Mouse (Mus musculus): ENCODE results near the gene Ggnbp2. TPM values are rescaled to one million over a fixed set of nuclear protein-coding genes. Genes with fewer than 3 reads are reported as not detected.

Ggnbp2 gene
- total RNA-seq, 2 experiments from 2014 or later = 54.5 to 62.1 TPM

DNA sequence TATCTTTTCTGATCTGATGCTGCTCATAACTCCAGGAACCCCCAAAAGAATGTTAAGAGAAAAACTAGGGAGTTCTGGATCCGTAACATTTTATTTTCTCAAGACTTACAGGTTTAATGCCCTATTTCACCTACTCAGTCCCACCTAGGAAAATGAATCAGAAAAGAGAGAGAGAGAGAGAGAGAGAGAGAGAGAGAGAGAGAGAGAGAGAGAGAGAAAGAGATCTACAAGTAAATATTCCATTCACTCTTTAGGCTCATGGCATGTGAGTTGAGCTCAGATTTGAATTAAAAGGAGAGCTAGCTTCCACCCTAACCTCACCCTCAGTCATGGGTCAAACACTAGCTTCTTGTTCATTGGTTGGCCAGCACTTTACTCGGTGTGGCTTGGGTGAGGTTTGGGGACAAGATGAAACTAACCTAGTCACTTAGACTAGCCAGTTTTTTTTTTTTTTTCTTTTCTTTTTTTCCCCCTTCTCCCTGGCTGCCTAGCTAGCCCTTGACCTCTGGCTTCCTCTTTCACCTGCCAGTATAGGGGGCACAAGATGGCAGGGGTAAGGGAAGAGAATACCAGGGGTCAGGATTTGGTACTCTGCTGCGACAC lies 42.6 kb downstream of the Ggnbp2 start:
- DNase-seq = peak; percentile 39 to 45
- intact Hi-C loops (cut with DNase I) = no loop called here

GRCm38 (mm10) chr11:84827492-84827891 lies 43.1 kb downstream of the Ggnbp2 start:
- peak; percentile 26 to 48 for DNase-seq

GRCm38 (mm10) chr11:84826185-84826584 lies 44.4 kb downstream of the Ggnbp2 start:
- peak; percentile 88 to 90 for DNase-seq
- intact Hi-C loops (cut with DNase I) = no loop called here

More at GRCm38 (mm10) chr11:84827492-84827891, 43.1 kb downstream of the Ggnbp2 start:
- intact Hi-C loops (cut with DNase I) = no loop called here

DNA sequence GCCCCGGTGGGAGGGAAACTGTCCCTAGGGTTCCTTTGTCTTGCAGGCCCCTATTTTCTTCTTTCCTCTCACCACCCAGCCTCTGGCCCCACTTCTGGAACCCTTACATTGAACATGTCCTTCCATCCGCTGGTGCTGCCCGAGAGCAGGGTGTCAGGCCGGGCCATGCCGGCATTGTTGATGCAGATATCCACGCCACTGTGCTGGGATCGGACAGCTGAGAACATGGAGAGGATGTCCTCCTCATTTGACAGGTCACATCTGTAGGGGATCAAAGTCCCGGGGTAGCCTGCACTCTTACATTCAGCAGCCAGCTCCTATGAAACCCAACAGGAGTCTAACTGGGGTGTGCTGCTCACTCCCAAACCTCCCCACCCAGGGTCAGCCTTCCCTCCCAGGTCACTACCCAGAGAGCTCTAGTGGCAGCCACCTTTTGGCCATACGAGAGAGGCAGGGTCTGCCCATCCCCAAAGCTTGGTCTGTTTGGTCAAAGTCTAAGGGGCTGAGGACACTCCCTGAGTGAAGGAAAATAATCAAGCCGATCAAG lies 45.3 kb downstream of the Ggnbp2 start:
- intact Hi-C loops (cut with DNase I) = no loop called here
- DNase-seq = no peak

DNA sequence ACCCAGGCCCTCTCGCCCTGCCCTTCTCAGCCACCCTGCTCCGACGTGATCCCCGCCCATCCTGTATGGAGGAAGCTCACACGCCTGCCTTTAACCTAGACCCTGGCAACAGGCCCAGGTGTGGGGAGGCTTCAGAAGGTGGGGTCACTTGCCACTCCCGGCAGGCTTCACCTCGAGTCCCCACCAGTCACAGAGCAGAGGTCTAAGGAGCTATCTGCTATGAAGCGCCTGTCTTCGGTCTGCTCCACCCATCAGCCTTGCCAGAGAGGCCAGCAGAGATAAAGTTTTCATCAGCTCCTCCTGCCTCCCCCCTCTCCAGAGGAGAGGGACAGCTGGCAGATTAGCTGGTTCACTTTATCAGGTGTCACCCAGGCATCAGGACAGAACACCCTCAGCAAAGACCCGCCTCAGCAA lies 47.1 kb downstream of the Ggnbp2 start:
- peak; percentile 61 to 75 for DNase-seq
- intact Hi-C loops (cut with DNase I) = no loop called here

GRCm38 (mm10) chr11:84822487-84822886 lies 48.1 kb downstream of the Ggnbp2 start:
- no peak for DNase-seq
- intact Hi-C loops (cut with DNase I) = no loop called here

DNA sequence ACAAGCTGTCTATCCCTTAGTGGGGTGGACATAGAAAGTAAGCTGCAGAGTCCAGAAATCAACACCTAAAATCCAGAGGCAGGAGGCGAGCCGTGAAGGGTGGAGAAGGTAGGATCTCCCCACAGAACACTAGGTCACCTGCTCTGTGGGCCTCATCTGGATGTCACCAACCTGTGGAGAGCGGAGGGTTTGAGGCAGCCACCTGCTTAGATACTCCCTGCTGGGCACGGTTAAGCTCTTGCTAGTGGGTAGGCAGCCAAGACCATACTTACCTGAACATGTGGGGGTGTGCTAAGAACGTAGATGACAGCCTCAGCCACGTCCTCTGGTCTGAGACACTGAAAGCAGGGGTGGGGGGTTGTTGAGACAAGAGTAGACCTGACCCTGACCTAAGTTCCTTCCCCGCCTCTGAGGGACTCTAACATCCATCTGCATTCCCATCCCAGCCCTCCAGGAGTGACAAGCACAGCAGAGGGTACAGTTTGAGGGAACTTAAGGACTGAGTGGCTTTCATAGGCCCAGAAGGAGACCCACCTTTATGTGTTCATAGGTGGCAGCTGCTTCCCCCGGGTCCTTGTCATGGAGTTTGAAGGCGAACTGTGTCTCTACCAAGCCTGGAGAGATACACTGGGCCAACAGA lies 49.4 kb downstream of the Ggnbp2 start:
- intact Hi-C loops (cut with DNase I) = no loop called here
- no peak for DNase-seq

DNA sequence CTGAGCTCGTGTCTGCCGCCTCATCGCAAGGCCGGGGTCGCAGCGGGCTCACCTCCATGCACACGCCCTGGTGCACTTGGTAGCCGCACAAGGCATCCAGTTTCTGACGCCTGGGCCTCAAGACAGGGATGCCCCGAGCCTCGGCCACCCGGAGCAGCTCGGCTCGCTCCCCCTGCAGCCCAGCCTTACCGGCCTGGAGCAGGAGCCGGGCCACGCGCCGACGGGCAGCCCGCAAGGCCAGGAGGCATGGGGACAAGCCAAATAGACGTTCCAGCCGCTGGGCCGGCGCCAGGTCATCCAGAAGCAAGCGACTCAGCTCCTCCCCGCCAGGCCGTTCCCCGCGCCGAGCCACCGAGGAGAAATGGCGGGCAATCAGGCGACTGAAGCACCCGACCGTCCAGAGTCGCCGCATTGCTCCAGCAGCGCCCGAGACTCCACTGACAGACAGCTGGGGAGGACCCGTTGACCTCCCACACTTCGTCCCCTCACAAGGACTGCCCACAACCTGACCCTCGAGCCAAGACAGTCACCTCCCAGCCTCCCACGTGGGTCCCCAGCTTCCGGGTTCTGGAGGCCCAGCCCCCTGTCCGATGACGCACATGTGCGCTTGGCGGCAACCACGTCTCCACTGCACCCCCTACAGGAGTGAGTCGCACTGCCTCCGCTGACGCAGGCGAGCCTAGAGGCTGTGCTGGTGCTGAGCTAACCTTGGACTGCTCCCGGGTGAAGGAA lies 51.5 kb downstream of the Ggnbp2 start, which contains the start of gene Mrm1:
Gene Mrm1, minus strand, starts transcription at position 555 of the 732 bp plus-strand sequence.
- DNase-seq = peak; percentile 97 to 98
- intact Hi-C loops (cut with DNase I) = loop anchor here (5.0 kb wide), 1 partner anchor 392 kb away; no protein-coding TSS in a partner anchor

- peak; percentile 84 to 89 for DNase-seq
- intact Hi-C loops (cut with DNase I) = loop anchor here (5.0 kb wide), 1 partner anchor 391 kb away; no protein-coding TSS in a partner anchor
Measured at GRCm38 (mm10) chr11:84818085-84818960, 52.3 kb downstream of the Ggnbp2 start.

DNA sequence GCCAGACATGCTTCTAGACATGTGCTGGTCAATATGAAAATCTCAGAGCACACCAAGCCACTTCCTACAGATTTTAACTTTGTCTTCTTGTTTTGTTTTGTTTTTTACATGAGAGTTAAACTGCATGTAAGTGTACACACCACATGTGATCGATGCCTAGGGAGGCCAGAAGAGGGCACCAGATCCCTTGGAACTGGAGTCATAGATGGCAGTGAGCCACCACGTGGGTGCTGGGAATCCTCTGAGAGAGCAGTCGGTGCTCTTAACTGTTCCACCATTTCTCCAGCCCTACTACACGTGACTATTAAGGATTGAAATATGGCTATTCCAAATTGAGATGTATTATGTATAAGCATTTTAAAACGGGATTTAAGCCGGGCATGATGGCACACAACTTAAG lies 53.3 kb downstream of the Ggnbp2 start:
- peak in 1 of 2 experiments; percentile 43 for DNase-seq
- intact Hi-C loops (cut with DNase I) = loop anchor here (5.0 kb wide), 1 partner anchor 390 kb away; no protein-coding TSS in a partner anchor

GRCm38 (mm10) chr11:84813724-84814510 lies 56.7 kb downstream of the Ggnbp2 start:
- peak; percentile 70 to 83 for DNase-seq
- intact Hi-C loops (cut with DNase I) = no loop called here

GRCm38 (mm10) chr11:84804373-84804772 lies 66.2 kb downstream of the Ggnbp2 start:
- intact Hi-C loops (cut with DNase I) = no loop called here
- no peak for DNase-seq

GRCm38 (mm10) chr11:84797627-84798353 lies 72.8 kb downstream of the Ggnbp2 start:
- peak; percentile 68 to 82 for DNase-seq
- intact Hi-C loops (cut with DNase I) = loop anchor here (5.0 kb wide), 1 partner anchor 285 kb away; the partner anchor contains the start of gene Aatf

- intact Hi-C loops (cut with DNase I) = loop anchor here (5.0 kb wide), 1 partner anchor 285 kb away; the partner anchor contains the start of gene Aatf
- DNase-seq = no peak
Measured at GRCm38 (mm10) chr11:84797026-84797425, 73.6 kb downstream of the Ggnbp2 start.

DNA sequence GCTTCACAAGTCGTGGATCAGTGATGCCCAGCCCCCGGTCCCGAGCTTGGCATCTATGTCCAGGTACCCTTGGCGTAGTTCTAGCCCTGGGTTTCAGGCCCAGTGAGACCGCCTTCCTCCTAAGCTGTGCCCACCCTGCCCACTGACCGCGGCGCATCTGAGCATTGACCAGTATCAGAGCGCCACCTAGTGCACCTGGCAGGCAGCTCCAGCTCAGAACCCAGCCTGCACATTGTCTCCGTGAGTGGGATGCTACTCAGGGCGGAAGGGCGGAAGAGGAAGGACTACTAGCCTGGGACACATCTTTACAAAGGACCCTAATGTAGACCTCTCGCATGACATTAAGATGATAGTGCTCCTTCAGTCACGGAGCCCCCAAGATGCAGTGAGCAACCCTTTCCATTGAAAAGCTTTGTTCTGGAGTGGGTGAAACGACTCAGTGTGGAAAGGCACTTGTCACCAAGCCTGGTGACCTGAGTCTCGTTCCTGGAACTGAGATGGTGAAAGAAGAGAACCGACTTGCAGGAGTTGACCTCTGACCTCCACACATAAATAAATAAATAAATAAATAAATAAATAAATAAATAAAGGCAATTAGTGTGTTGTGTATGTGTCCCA lies 76.0 kb downstream of the Ggnbp2 start:
- intact Hi-C loops (cut with DNase I) = loop anchor here (1.0 to 5.0 kb wide), 3 partner anchors 72 to 365 kb away; partner anchors contain the start of gene Aatf

DNA sequence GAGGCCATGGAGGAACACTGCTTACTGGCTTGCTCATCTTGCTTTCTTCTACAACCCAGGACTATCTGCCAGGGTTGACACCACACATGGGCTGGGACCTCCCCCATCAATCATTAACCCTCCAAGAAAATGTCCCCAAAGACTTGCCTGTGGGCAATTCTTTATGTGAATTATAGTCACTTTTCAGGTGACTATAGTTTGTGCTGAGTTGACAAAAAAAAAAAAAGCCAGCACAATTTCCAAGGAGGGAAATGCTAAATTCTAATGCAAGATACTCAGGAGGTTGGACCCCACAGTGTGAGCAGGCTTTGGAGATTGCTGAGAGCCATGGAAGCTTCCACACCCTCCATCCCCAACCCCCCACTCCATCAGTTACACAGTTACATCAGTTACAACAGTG lies 77.1 kb downstream of the Ggnbp2 start:
- no peak for DNase-seq
- intact Hi-C loops (cut with DNase I) = loop anchor here (5.0 kb wide), 1 partner anchor 71 kb away; no protein-coding TSS in a partner anchor

More for the DNA sequence above, 76.0 kb downstream of the Ggnbp2 start:
- peak; percentile 69 to 82 for DNase-seq

DNA sequence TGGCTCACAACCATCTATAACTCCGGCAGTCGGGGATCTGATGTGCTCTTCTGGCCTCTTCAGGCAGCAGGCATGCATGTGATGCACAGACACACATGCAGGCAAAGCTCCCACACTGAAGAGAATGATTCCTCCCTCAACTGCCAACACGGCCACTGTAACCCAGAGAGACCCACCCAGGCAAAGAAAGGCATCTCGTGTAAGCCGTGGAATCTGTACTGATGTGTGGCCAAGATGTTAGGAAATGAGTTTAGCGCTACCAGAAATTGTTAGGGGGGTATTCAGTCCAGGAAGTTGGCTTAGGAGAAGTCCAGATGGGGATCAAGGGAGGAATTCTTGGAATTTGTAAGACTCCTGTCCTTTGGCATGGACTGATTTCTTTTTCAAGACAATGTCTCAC lies 80.2 kb downstream of the Ggnbp2 start:
- intact Hi-C loops (cut with DNase I) = loop anchor here (5.0 kb wide), 1 partner anchor 68 kb away; no protein-coding TSS in a partner anchor
- DNase-seq = no peak

All from heart, postnatal 10 days (tissue).